Mouse (Mus musculus) lung, postnatal 14 days (tissue): ENCODE results near the gene Rab9.

ENCODE experiments used
- DNase-seq: peaks from one replicate; pipeline ENCODE4 v3.0.0; 2021

The Rab9 gene

DNA sequence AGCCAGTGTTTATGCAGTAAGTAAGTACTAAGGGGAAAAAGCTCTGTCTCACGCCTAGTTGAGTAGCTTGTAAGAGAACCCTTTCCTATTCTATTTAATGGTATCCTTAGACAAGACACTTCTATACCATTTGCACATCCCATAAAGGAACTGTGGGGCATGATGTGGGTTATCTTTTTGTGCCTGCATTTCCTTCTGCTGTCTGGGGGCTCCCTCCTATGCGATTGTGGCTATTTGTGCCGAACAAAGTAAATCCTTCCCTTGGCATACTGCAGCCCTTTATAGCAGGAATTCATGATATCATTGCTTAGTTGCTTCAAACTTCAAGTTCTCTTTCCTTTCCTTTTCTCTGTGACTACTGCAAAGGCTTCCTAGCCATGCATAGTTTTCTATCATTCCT, 35.1 kb downstream of the Rab9 start:
- DNase-seq, result no peak

- peak; percentile 89 for DNase-seq
Observed at GRCm38 (mm10) chrX:166440616-166441063, 39.0 kb downstream of the Rab9 start, which contains the start of gene Ofd1. Gene Ofd1 (minus strand): TSS chrX:166440704.

DNA sequence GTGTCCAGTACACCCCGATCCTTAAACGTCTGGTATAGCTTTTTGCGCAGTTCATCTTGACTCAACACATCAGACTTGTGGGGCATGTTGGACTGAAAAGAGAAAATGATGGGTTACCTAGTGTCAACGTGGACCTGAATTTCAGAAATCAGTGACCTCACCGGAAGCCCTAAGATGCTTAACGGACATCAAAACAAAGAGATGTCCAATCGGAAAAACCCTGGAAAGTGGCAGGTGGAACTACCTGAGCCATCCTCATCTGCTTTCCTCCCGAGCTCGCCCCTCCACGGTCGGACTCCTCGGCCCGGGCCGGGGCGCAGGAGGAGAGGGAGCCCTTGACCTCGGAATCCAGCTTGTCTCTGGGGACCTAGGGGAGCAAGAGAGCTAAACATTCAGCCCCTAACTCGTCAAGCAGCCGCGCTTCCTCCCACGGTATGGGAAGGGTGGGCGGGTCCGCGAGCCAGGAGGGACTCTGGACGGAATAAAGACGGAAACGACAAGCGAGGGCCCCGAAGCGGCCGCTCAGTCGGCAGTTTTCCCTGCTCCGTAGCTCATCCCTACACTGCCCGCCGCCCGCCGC, 39.5 kb downstream of the Rab9 start, which contains the start of gene Trappc2:
TSS of gene Trappc2 (plus strand) at position 539 of the 580 bp plus-strand sequence.
- no peak for DNase-seq

DNA sequence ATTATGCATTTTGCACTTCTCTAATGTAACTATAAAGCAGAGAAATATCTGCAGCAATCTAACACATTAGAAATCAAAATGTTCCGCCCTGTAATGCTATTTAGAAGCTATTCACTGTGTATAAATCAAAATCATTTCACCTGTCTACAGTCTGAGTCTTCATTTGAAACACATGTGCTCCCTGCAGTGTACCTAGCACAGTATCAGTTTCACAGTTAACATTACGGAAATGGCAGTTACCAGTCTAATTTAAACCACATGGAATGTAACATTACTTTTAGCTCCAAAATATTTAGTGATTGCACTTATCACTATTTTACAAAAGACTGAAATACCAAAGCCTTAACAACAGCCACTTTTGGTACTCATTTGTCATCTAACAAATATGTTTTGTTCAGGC, 44.9 kb downstream of the Rab9 start:
- DNase-seq, result no peak

DNA sequence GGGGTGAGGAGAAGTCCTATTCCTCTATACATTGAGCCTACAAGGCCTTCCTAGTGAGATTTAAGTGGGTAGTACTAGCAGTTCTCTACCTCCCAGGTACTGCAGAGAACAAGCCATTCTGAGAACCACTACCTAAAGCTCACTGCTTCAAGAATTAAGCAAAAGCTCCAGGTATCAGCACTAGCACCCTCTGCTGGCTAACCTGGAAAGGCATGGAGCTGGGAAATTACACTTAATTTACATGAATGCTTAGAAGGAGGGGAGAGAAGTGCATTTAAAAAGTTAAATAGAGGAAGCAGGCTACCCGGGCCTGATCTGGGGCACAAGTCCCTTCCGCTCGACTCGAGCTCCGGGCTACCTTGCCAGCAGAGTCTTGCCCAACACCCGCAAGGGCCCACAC, 63.5 kb downstream of the Rab9 start:
- DNase-seq, result peak; percentile 44

- no peak for DNase-seq
Observed at GRCm38 (mm10) chrX:166407865-166408264, 71.8 kb downstream of the Rab9 start.
